Mouse (Mus musculus) lung, adult 2 months (tissue): ENCODE data around the gene Rtn4r.

Experiments
- CTCF ChIP-seq: fragments of 200-500 bp; IDR thresholded peaks from 2 replicates; pipeline ENCODE4 v1.5.1; 2011; ENCODE audit warnings: mild to moderate bottlenecking, low read length, control low read depth; ENCODE audit not compliant: insufficient read depth
- POLR2A ChIP-seq: fragments of 200-500 bp; IDR thresholded peaks from 2 replicates; pipeline ENCODE4 v1.6.1; 2011; ENCODE audit warnings: low read depth, mild to moderate bottlenecking, control low read depth, low read length, borderline replicate concordance; ENCODE audit errors: extremely low read depth

- TF ChIP-seq CTCF (no peak), POLR2A (no peak)
These were observed 48.5 kb downstream of the Rtn4r start for GRCm38 (mm10) chr16:18175817-18176541.
